Mouse (Mus musculus) ZHBTc4 (cell line): ENCODE results near the gene Arel1.

Source experiments
- DNase-seq: peaks from one replicate; pipeline ENCODE4 v3.0.0-alpha.2; 2011; ENCODE audit warnings: low read depth, low spot score

Gene Arel1

DNA sequence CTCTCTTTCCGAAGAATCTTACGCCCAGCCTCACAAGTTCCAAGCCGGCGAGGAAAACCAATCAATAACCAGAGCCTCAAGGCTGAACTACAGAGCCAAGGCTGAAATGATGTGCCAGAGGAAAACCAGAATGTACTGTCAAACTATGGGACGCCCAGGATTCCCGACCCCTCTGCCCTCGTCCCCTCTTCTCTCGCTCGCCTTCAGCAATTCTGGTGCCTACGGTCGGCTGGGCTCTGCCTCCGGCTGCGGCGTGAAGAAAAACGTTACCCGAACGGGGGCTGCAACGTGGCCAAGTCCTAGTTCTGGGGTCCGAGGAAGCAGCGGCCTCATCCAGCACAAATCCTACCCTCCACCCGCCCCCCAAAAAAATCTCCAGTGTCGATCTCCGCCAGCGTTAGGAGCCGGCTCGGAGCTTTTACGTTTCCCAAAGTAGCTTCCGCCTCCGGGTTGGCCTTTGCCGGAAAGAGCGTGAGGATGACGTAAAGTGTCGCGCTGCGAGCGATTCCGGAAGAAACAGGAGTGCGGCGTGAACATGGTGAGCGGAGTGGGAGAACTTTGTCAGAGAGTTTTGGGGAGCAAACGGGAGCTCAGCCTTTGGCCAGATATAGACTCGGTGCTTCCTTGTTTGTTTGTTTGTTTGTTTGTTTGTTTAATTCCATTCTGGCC is at the start of gene Arel1, which contains the start of gene Fcf1:
Arel1 (minus strand) TSS at position 473 of the 669 bp plus-strand sequence.
Fcf1 (plus strand) TSS at position 470 of the 669 bp plus-strand sequence.
- peak; percentile 95 for DNase-seq

DNA sequence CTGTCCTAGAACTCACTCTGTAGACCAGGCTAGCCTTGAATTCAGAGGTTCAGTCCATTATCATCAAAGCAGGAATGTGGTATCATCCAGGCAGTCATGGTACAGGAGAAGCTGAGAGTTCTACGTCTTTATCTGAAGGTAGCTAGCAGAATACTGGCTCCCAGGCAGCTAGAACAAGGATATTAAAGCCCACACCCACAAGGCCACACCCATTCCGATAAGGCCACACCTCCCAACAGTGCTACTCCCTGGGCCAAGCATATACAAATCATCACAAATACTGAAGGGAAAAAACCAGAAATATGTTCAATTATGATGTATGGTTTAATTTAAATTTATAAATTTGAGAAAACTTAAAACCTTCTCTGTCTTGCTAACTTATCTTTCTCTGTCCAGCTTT is 41.5 kb upstream of the Arel1 start:
- peak; percentile 17 for DNase-seq

DNA sequence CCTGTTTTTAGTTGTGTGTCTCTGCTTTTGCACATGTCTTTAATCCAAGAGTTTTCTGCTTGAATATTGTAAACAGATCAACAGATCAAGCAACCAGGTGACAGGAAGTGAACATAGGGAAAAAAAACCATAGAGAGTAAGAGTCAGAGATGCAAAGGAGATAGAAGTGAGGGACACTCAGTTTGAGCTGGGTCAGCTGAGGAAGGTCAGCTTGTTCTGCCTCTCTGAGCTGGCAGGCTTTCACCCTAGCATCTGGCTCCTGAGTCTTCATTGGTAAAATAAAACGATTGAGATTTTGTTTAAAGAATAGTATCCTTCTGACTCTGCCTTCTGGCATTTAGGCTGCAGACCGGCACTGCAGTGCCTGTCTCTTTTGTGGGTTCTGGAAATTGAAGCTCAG is 39.8 kb upstream of the Arel1 start:
- no peak for DNase-seq

DNA sequence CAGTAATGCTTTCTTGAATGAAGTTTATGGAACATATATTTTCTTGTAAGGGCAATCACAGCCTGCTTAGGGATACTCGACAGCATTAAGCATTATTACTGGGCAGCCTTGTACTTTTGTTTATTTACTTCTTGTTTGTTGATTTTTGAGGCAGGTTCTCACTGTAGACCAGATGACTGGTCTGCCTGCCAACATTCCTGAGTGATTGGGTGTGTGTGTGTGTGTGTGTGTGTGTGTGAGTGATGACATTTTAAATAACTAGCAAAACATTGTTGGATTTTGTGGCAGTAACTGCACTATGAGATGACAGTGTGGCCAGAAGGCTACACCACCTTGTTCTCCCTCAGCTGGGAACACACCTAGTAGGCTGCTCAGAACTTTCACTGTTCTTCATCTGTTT is 39.1 kb upstream of the Arel1 start:
- DNase-seq: no peak

DNA sequence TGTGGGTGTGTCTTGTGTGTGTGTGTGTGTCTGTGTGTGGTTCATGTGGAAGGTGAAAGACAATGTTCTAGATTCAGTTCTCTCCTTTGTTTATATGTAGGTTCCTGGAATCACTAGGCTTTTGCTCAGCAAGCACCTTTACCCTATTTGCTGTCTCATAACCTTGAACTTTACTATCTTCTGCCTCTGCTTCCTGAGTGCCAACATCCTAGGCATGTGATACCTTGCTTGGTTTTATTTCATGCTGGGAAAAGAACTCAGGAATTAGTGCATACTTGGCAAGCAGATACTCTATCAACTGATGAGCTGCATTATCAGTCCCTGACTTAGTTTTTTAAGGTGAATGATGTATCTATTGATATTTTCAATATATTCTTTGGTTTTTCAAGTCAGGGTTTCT is 36.3 kb upstream of the Arel1 start:
- DNase-seq: no peak

DNA sequence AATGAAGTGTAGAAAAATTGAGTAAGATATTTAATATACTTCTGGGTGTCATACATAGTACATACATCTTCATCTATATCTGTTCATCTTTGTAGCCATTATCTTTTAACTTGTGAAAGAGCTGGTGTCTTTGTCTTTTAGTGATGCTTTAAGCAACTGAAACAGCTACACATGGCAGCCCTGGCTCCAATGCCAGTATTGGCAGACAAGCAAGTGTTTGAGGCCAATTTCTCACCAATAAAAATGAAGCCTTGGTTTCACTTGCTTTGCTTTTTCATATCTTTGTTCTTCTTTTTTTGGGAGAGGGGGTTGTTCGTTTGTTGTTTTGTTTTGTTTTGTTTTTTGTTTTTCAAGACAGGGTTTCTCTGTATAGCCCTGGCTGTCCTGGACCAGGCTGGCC is 35.5 kb upstream of the Arel1 start:
- no peak for DNase-seq

DNA sequence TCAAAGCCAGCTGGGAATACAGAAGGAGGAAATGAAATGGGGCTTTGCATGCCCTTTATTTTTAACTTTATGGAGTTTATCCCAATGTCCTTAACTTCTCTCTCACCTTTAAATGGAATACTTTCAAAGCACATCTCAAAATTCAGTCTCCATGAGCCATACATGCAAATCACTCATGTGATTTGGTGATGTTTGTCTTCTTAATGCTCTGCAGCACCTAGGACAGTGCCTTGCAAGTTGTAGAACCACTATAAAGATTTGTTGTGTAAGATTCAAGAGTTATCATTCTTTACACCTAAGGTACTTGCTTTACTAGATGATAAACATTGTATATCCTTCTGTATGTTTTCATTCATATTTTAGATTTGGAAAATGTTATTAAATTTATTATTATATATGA is 28.4 kb upstream of the Arel1 start:
- DNase-seq: no peak

DNA sequence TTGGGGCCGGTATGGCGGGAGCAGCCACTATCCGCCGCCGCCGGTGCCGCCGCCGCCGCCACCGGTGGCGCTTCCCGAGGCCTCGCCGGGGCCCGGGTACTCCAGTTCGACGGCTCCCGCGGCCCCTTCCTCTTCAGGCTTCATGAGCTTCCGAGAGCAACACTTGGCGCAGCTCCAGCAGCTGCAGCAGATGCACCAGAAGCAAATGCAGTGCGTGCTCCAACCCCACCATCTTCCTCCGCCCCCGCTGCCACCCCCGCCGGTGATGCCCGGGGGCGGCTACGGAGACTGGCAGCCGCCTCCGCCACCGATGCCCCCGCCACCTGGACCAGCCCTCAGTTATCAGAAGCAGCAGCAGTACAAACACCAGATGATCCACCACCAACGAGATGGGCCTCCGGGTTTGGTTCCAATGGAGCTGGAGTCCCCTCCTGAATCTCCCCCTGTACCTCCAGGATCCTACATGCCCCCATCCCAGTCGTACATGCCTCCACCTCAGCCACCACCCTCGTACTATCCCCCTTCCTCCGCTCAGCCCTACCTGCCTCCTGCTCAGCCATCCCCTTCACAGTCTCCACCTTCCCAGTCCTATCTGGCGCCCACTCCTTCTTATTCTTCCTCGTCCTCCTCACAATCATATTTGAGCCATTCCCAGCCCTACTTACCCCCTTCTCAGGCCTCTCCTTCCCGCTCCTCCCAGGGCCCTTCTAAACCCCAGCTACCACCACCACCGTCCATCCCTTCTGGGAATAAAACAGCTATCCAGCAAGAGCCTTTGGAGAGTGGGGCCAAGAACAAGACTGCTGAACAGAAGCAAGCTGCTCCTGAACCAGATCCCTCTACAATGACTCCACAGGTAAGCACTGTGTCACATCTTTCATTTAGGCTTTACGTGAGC is 26.1 kb upstream of the Arel1 start:
- DNase-seq: no peak

DNA sequence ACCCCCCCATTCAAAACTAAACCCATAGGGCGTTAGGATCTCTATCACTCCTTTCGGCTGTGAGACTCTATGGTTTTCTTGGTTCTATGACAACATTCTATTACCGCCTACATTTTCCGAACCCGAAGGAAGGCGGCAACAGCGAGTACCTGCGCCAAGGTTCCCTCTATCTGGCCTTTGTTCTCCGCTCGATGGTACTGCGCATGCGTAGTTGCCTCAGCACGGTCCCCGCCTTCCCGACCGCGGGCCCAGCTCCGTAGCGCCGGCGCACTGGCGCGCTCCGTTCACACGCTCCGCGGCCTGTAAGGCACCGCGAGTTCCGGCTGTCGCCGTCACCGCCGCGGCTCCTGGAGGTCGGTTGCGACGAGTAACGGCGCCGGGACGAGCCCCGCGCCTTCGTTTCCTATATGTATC is 25.4 kb upstream of the Arel1 start, which contains the start of gene Ylpm1:
Ylpm1 (plus strand) TSS at position 239 of the 414 bp plus-strand sequence.
- peak; percentile 98 for DNase-seq

DNA sequence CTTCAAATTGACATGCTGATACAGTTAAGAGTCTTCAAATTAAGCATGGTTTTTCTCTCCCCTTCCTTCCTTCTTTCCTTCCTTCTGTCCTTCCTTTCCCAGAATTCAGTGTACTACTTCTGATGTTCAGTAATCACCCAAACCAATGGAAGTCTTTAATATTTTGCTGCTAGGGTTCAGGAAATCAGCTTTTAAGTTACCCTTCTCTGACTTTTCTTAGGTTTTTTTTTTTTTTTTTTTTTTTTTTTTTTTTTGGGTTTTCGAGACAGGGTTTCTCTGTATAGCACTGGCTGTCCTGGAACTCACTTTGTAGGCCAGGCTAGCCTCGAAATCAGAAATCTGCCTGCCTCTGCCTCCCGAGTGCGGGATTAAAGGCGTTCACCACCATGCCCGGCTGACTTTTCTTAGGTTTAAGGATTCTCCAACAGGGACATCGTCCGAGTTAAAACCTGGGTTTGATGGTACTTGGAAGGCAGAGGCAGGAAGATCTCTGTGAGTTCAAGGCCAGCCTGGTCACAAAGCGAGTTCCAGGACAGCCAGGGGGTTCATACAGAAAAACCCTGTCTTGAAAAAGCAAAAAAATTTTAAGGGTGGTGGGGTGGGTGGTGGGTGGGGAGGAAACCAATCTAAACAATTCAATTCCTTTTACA is 24.5 kb upstream of the Arel1 start:
- DNase-seq: no peak

DNA sequence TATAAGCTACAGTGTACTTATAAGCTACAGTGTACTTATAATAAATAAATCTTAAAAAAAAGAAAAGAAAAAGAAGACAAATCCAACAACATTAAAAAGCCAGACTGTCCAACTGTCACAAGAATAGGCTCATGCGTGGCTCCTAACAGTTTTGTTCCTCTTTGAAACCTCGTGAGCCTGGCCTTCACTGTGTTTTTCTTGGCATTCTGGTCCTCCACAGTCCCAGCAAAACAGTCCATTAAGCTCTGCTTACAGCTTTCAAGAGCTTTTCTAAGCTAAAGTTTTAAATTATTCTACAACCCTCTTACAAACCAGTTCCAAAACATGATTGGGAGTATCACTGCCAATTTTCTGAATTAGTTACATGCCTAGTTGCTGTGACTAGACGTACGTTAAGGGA is 18.8 kb upstream of the Arel1 start:
- no peak for DNase-seq

DNA sequence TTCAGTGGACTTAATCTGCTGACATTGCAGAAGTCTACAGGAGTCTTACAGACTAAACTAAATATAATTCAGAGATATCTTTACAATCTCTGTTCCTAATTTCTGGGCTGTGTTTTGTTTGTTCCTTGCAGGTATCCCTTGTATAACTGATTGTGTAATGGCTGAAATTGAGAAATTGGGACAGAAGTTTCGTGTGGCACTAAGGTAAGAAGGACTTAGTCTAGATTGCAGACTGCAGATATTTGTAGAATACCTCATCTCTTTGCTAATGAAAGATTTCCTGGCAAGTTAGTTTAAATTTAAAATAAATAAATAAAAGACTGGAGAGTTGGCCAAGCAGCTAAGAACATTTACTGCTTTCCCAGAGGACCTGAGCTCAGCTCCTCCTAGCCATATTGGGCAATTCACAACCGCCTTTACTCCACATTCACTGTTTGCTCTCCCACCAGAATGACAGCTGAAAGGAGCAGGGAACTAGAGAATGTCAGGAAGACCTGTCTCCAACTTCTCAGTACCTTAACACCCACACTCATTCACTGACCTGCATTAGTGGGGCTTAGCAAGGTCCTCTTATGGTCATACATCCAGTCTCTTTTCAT is 8.7 kb upstream of the Arel1 start:
- DNase-seq: no peak

DNA sequence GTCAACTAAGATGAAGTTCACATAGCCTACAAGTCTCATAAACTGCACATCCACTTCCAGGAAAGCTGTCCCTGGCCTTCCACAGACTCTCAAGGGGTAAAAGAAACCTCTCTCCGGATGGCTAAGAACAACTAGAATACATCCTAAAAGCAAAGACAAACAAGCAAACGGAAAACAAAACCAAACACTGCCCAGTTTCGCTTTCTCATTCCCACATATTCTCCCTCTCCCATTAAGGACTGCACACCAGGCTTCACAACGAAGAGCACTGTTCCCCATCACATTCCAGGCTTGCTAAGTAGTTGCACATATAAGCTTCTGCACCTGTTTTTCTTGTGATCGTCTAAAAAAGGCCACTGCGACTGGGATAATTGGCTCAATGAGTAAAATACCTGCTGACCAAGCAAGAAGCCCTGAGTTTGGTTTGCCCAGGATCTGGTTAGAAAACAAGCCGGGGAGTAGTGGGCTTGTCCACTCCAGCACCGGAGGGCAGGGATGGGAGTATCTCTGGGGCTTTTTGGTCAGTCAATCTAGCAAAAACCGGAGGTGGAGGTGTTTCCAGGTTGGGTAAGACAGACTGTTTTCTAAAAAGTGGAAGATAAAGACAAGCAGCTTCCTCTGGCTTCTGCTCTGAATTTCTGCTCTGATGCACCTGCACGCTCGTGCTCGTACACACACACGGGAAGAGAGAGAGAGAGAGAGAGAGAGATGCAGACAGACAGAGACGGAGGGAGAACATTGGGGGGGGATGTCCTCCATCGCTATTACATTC is 858 bp downstream of the Arel1 start:
- DNase-seq: no peak

DNA sequence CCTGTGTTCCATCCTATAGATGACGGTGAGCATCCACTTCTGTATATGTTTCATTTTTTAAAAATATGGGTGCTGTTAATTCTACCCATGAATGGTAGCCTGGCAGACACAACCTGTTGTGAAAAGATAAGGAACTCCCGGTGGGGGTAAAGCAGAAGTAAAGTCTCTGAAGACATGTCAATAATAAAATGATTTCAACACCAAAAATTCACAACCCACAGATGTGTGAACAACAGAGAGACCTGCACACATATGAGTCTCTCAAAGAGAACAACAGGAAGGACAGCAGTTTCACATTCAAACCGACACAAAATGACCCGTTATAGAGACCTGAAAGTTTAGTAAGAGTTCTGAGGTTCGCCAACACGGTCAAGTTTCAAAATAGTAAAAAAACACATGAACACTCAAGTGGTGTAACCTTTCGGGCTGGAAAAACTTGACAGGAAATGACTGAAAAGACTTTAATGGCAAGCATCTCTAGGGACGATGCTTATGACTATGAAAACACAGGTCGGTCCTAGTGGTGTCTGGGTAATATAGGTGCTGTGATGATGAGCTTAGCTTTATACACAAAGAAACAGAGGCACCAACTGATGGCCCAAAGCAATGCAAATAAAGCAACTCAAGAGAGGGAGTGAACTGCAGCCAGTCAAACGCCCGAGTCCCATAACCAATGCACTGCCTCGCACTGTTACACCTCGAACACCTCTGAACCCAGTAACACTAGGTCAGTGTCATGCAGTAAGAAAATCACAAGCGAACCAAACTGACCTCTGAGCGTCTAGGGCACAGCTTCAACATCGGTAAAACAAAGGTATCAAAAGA is 1.7 kb downstream of the Arel1 start:
- DNase-seq: no peak

DNA sequence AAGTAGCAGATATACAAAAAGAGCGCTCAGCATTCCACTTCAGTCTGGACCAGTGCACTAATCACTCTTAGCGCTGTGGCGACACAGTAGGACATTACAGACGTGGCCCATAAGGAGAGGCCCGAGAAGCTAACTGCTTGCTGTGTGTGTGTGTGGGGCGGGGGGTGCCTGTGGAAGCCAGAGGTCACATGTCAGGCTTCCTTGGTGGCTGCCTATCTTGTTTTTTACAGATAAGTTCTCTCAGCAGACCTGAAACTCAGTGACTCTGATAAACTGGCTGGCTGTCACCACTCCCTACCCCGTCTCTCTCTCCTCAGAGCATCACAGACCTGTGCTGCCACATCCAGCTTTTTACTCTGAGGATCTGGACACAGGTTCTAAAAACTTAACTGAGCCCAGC is 8.1 kb downstream of the Arel1 start:
- DNase-seq: no peak

DNA sequence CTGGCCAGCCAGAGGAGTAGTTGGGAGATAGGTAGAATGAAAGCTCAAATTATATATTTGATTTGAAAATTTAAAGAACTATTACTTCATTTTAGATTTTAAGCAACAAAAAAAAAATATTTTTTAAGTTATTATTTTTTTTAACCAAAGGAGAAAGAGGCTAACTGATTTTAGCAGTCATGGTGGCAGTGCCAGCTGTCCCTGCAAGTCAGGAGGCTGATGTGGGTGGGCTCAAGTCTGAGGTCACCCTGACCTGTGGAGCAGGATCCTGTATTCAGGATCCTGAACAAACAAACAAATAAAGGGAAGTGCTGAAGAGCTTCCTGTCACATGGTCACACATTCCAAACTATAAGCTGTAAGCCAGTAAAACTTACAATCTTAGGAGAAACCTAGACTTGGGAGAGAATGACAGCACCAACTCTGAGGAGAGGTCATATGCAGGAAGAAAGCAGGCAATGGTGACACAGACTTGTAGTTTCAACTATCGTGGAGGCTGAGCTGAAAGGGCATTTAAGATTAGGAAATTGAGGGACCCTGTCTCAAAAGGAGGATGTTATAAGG is 11.8 kb downstream of the Arel1 start:
- no peak for DNase-seq

DNA sequence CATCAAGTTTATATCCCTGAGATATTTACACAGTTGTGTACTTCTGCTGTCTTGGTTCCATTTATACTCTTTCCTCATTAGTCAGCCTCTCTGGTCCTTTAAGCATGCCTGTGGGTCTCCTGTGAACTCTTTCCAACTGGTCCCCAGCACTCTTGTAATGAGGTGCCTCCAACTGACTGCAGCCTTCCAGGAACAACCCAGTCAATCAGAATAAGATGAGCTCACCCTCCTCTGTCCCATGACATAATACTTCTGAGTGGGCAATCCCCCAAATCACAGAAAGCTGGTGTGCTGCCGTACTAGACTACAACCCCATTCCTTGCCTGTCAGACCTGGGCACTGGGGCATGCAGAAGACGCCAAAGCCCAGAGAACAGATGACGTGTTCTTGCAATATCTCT is 14.4 kb downstream of the Arel1 start:
- no peak for DNase-seq

DNA sequence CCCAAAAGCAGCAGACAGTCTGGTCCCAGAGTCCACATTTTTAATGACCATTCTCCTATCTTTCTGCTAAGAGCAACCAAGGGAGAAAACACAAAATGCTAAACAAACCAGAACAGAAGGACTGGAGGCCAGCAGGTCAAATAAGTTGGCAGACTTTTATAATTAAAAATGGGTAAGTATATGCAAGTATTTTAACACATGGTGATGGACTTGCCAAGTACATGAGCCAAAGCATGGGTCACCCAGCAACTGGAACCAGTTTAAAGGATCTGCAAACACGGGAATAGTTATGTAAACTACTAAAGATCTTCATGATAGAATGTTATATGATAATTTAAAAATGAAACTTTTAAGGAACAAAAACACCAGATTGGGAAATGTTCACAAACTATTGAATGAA is 18.3 kb downstream of the Arel1 start:
- no peak for DNase-seq

DNA sequence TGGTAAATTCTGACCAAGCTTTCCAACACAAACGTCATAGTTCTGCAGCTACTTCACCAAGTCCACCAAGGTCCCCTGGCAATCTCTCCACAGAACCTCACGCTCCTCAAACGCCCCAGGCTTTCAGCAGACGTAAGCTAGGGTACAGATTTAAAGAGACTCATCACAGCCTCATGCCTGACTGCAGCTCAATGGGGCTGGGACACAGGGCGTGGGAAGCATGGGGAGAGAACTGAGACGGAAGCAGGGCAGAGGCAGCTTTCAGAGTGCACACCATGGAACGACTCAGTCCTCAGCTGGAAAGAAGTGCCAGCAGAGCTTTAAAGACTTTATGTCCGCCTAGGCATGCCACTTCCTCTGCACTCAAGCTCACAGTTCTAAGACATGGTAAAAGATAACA is 19.2 kb downstream of the Arel1 start:
- DNase-seq: no peak

DNA sequence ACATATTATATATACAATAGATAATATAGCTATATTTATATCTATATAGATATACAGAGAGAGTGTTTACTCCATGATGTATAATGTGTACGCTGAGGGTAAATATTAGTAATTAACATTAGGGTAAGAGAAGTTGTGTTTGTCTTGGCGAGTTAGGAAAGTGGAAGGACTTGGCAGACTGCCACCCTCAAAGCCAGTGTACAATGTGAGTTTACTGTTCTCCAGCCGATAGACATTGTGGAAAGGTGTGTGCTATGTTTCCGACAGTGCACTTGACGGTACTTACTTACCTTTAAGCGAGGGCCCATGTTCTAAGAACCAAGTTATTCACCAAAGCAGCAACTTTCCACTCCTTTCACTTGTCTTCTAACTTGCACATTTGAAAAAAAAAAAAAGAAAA is 19.9 kb downstream of the Arel1 start:
- DNase-seq: no peak
